Mouse (Mus musculus) heart, embryonic 13.5 days (tissue): ENCODE data around the gene Nprl3. TPM values are rescaled to one million over a fixed set of nuclear protein-coding genes. Genes with fewer than 3 reads are reported as not detected.

Experiments
- ATAC-seq: fragments of 200-750 bp; cut with Nextera tagmentation; 2 replicates; pipeline ENCODE4 v1.8.0; 2017; ENCODE audit warnings: moderate TSS enrichment; ENCODE audit not compliant: insufficient number of reproducible peaks, low FRiP score, low TSS enrichment; ENCODE audit errors: extremely low read depth
- H3K27ac ChIP-seq: fragments of 300-500 bp; sonication (generic); replicated peaks from 2 replicates; pipeline ENCODE4 v1.5.1; 2015; ENCODE audit warnings: moderate library complexity, mild to moderate bottlenecking, inconsistent platforms
- H3K27me3 ChIP-seq: fragments of 300-500 bp; sonication (generic); replicated peaks from 2 replicates; pipeline ENCODE4 v1.6.1; 2015; ENCODE audit warnings: mild to moderate bottlenecking, inconsistent platforms
- H3K36me3 ChIP-seq: fragments of 300-500 bp; sonication (generic); 2 replicates; pipeline ENCODE4 v1.6.1; 2015; ENCODE audit warnings: mild to moderate bottlenecking, inconsistent platforms
- H3K4me1 ChIP-seq: fragments of 300-500 bp; sonication (generic); 2 replicates; pipeline ENCODE4 v1.6.1; 2015; ENCODE audit warnings: inconsistent platforms
- H3K4me2 ChIP-seq: fragments of 300-500 bp; sonication (generic); 2 replicates; pipeline ENCODE4 v1.6.1; 2015; ENCODE audit warnings: inconsistent platforms, mild to moderate bottlenecking, moderate library complexity
- H3K4me3 ChIP-seq: fragments of 300-500 bp; sonication (generic); 2 replicates; pipeline ENCODE4 v1.5.1; 2015; ENCODE audit warnings: moderate library complexity, mild to moderate bottlenecking, inconsistent platforms
- H3K9ac ChIP-seq: fragments of 300-500 bp; sonication (generic); 2 replicates; pipeline ENCODE4 v1.6.1; 2015; ENCODE audit warnings: inconsistent platforms, mild to moderate bottlenecking, moderate library complexity
- H3K9me3 ChIP-seq: fragments of 300-500 bp; sonication (generic); 2 replicates; pipeline ENCODE4 v1.6.1; 2016; ENCODE audit warnings: inconsistent platforms
- WGBS: fragments of 180-500 bp; shearing (Covaris S2); methylation state at CpG from one replicate; pipeline ENCODE4 v1.1.7; 2015; ENCODE audit warnings: mixed read lengths; 5-methylcytosine and 5-hydroxymethylcytosine counted together
- polyA plus RNA-seq: library from polyadenylated mRNA; unstranded; fragments of >200 nt; fragmentation: Nextera tagmentation; extraction: Ambion mirVana; gene quantifications from 2 replicates; pipeline ENCODE4 v1.2.1, GENCODE M21; 2015

The Nprl3 gene
- polyA plus RNA-seq, 1 experiment from 2014 or later, result 34.9 TPM

GRCm38 (mm10) chr11:32224468-32225139 lies 42.9 kb downstream of the Nprl3 start:
- peak; percentile 17; the same call in 1 of the 2 replicates for ATAC-seq
- no peak overlapping the region for H3K4me3 ChIP-seq
- no peaks in the 10 kb centered on the region for H3K27me3 ChIP-seq
- peak overlapping the region; percentile 88 for H3K27ac ChIP-seq
- 16% methylated on average over 4 of the region's 4 CpGs for WGBS
- H3K9me3 ChIP-seq, result no peaks in the 10 kb centered on the region
- peaks cover 16% of the 10 kb centered on the region for H3K36me3 ChIP-seq
- H3K4me1 ChIP-seq, result peaks cover 71% of the 10 kb centered on the region
- peak overlapping the region; percentile 82 for H3K4me2 ChIP-seq
- peak overlapping the region; percentile 58; the same call in 1 of the 2 replicates for H3K9ac ChIP-seq

- Histone ChIP-seq H3K9ac (no peak overlapping the region), H3K27ac (peak overlapping the region; percentile 91; the same call in 1 of the 2 replicates), H3K36me3 (peaks cover 9% of the 10 kb centered on the region), H3K27me3 (no peaks in the 10 kb centered on the region), H3K4me1 (peaks cover 83% of the 10 kb centered on the region), H3K9me3 (no peaks in the 10 kb centered on the region), H3K4me3 (peak overlapping the region; percentile 94; the same call in 1 of the 2 replicates), H3K4me2 (peak overlapping the region; percentile 82)
- WGBS, result 62% methylated on average over 4 of the region's 4 CpGs
- no peak for ATAC-seq
Observed at GRCm38 (mm10) chr11:32223297-32223967, 44.1 kb downstream of the Nprl3 start.

- no peaks in the 10 kb centered on the region for H3K9me3 ChIP-seq
- H3K4me2 ChIP-seq, result peak overlapping the region; percentile 82
- H3K36me3 ChIP-seq, result 0 out of 2 replicates have a peak, but pooled peaks cover 5% of the 10 kb centered on the region
- peak overlapping the region; percentile 94 for H3K4me3 ChIP-seq
- peaks cover 87% of the 10 kb centered on the region for H3K4me1 ChIP-seq
- WGBS, result 11% methylated on average over 21 of the region's 21 CpGs
- peak overlapping the region; percentile 91 for H3K27ac ChIP-seq
- H3K9ac ChIP-seq, result peak overlapping the region; percentile 95
- H3K27me3 ChIP-seq, result no peaks in the 10 kb centered on the region
- ATAC-seq, result no peak
Observed at GRCm38 (mm10) chr11:32222570-32223194, 44.8 kb downstream of the Nprl3 start.

GRCm38 (mm10) chr11:32221951-32222409 lies 45.5 kb downstream of the Nprl3 start, which contains the start of gene Rhbdf1:
Rhbdf1 (minus strand) TSS chr11:32222300.
- Histone ChIP-seq H3K4me1 (peaks cover 87% of the 10 kb centered on the region), H3K27me3 (no peaks in the 10 kb centered on the region), H3K4me2 (peak within 1 kb of the TSS; percentile 82), H3K27ac (peak within 1 kb of the TSS; percentile 91), H3K36me3 (0 out of 2 replicates have a peak, but pooled peaks cover 5% of the 10 kb centered on the region), H3K9me3 (no peaks in the 10 kb centered on the region), H3K4me3 (peak within 1 kb of the TSS; percentile 94), H3K9ac (peak within 1 kb of the TSS; percentile 95)
- 1% methylated on average over 41 of the region's 72 CpGs for WGBS
- ATAC-seq, result no peak

GRCm38 (mm10) chr11:32221225-32221950 lies 46.1 kb downstream of the Nprl3 start:
- peaks cover 84% of the 10 kb centered on the region for H3K4me1 ChIP-seq
- H3K27ac ChIP-seq, result peak overlapping the region; percentile 91
- 1% methylated on average over 46 of the region's 46 CpGs for WGBS
- peak overlapping the region; percentile 82 for H3K4me2 ChIP-seq
- H3K4me3 ChIP-seq, result peak overlapping the region; percentile 94
- no peaks in the 10 kb centered on the region for H3K9me3 ChIP-seq
- H3K27me3 ChIP-seq, result no peaks in the 10 kb centered on the region
- peak overlapping the region; percentile 95 for H3K9ac ChIP-seq
- 0 out of 2 replicates have a peak, but pooled peaks cover 5% of the 10 kb centered on the region for H3K36me3 ChIP-seq
- ATAC-seq, result peak; percentile 28

DNA sequence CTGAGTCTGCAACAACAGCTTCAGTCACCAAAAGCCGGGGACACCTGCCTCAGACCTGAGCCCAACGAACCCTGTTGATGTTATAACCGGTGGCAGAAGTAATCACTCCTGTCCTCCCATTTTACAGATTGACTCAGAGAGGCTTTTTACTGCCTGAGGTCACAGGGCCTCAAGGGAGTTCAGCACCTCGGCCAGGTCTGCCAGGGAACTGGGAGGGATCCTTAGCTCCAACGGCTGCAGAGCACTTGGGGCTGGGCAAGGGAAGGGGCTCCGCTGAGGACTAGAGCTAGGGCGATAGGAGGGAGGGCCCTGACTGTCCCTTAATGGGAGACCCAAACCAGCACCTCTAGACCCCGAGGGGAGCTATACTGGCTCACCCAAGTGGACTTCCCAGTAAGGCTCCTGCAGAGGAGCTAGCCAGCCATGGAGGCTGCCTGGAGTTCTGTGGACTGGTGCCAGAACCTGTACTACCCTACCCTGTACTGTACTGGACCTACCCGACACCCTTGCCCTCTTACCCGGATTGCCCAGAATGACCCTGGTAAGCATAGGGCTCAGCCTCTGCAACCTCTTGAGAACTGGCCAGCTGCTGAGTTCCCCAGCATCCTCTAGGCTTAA lies 46.8 kb downstream of the Nprl3 start:
- Histone ChIP-seq H3K4me1 (peaks cover 78% of the 10 kb centered on the region), H3K4me3 (peak overlapping the region; percentile 94), H3K4me2 (peak overlapping the region; percentile 82), H3K9ac (peak overlapping the region; percentile 95), H3K27me3 (no peaks in the 10 kb centered on the region), H3K36me3 (peaks cover 9% of the 10 kb centered on the region), H3K9me3 (no peaks in the 10 kb centered on the region), H3K27ac (peak overlapping the region; percentile 91)
- no peak for ATAC-seq
- WGBS, result 30% methylated on average over 10 of the region's 10 CpGs

- Histone ChIP-seq H3K27me3 (no peaks in the 10 kb centered on the region), H3K4me3 (peak overlapping the region; percentile 94), H3K4me2 (peak overlapping the region; percentile 82), H3K36me3 (peaks cover 24% of the 10 kb centered on the region), H3K4me1 (peaks cover 64% of the 10 kb centered on the region), H3K9ac (peak overlapping the region; percentile 95), H3K27ac (no peak overlapping the region), H3K9me3 (no peaks in the 10 kb centered on the region)
- WGBS, result 86% methylated on average over 10 of the region's 10 CpGs
- no peak for ATAC-seq
Observed at GRCm38 (mm10) chr11:32219287-32219686, 48.2 kb downstream of the Nprl3 start.

GRCm38 (mm10) chr11:32218501-32219050 lies 48.9 kb downstream of the Nprl3 start:
- peak overlapping the region; percentile 82 for H3K4me2 ChIP-seq
- peak overlapping the region; percentile 56 for H3K9ac ChIP-seq

DNA sequence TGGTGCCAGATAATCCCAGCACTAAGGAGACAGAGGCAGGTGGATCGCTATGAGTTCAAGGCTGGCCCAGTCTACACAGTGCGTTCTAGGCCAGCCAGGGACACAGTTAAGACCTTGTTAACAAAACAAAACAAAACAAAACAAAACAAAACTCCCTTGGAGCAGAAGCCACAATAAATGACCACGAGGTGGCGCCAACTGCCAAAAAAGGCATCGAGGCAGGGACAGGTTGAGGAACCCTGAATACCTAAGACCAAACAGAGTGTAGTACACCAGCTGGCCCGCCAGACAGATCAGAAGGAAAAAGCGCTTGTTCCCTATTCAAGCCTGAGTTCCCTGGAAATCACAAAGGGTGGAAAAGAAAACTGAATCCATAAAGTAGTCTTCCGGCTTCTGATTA lies 50.7 kb downstream of the Nprl3 start:
- H3K9ac ChIP-seq, result peak overlapping the region; percentile 61; the same call in 1 of the 2 replicates
- H3K9me3 ChIP-seq, result no peaks in the 10 kb centered on the region
- H3K4me1 ChIP-seq, result peaks cover 43% of the 10 kb centered on the region
- H3K27me3 ChIP-seq, result no peaks in the 10 kb centered on the region
- 26% methylated on average over 8 of the region's 8 CpGs for WGBS
- no peak for ATAC-seq
- no peak overlapping the region for H3K27ac ChIP-seq
- H3K4me2 ChIP-seq, result peak overlapping the region; percentile 82; the same call in 1 of the 2 replicates
- peaks cover 48% of the 10 kb centered on the region for H3K36me3 ChIP-seq
- no peak overlapping the region for H3K4me3 ChIP-seq

More at GRCm38 (mm10) chr11:32218501-32219050, 48.9 kb downstream of the Nprl3 start:
- Histone ChIP-seq H3K4me1 (peaks cover 57% of the 10 kb centered on the region), H3K27ac (0 out of 2 replicates have a peak overlapping the region, but pooled peaks have one; percentile 12), H3K27me3 (no peaks in the 10 kb centered on the region), H3K36me3 (peaks cover 31% of the 10 kb centered on the region), H3K4me3 (no peak overlapping the region), H3K9me3 (no peaks in the 10 kb centered on the region)
- no peak for ATAC-seq
- WGBS, result 63% methylated on average over 6 of the region's 6 CpGs
